Comparison of ENCODE assay signal across 8 mouse cellular contexts in the genomic region with DNA sequence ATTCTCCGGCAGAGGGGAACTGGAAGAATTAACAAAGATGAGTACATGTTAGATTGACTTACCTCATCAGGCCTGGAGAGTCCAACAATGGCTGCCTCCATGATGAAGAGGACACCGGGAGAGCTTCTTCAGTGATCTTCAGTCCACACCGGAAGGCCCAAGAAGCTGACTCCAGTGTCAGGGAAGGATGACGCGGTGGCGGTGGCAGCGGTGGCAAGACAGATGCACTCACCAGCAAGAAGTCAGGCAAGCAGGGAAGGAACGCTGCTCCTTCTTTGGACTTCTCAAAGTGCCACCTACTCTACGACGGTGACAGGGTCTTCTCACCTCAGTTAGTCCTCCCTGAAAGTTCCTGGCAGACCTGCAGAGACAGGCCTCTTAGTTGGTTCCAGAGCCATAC. TPM values are rescaled to one million over a fixed set of nuclear protein-coding genes. Genes with fewer than 3 reads are reported as not detected.
DNase-seq lines count a peak whose midpoint lies in the region; ATAC-seq lines count a peak whose summit lies in the region.
"Not testable (repeated sequence)": the region's sequence is repeated elsewhere in the genome, so short reads cannot be mapped to it uniquely, and the experiment has no call there.

A gene (minus strand): TSS at position 101 of the 400 bp plus-strand sequence.

- not testable (repeated sequence) for H3K9ac ChIP-seq in forebrain, embryonic 12.5 days; hindbrain, embryonic 12.5 days; liver, embryonic 11.5 days (ENCODE audit: low read depth, low read length); midbrain, embryonic 13.5 days (replicated peaks)

- WGBS in forebrain, embryonic 12.5 days: 97% methylated on average over 9 of the region's 10 CpGs
- 96% methylated on average over 10 of the region's 10 CpGs for WGBS in hindbrain, embryonic 12.5 days
- 92% methylated on average over 10 of the region's 10 CpGs for WGBS in liver, embryonic 11.5 days
- WGBS in midbrain, embryonic 13.5 days: 97% methylated on average over 10 of the region's 10 CpGs

- H3K36me3 ChIP-seq in forebrain, embryonic 12.5 days (replicated peaks): peaks cover 76% of the 10 kb centered on the region
- peaks cover 53% of the 10 kb centered on the region for H3K36me3 ChIP-seq in hindbrain, embryonic 12.5 days
- peaks cover 51% of the 10 kb centered on the region for H3K36me3 ChIP-seq in liver, embryonic 11.5 days (ENCODE audit: control insufficient read depth, insufficient read depth, low read length)
- peaks cover 59% of the 10 kb centered on the region for H3K36me3 ChIP-seq in midbrain, embryonic 13.5 days

- H3K27ac ChIP-seq in forebrain, embryonic 12.5 days; hindbrain, embryonic 12.5 days; liver, embryonic 11.5 days (ENCODE audit: low read depth, low read length); midbrain, embryonic 13.5 days: not testable (repeated sequence)

- not testable (repeated sequence) for DNase-seq in adrenal gland, postnatal 4 days (ENCODE audit: low spot score in 2 of 2); heart, adult 8-10 months (ENCODE audit: low spot score); layer of hippocampus, postnatal 14 days (ENCODE audit: low spot score in 2 of 2); liver, embryonic 11.5 days (ENCODE audit: low spot score); urinary bladder, adult 2 months (ENCODE audit: low spot score)

- not testable (repeated sequence) for H3K4me3 ChIP-seq in forebrain, embryonic 12.5 days (replicated peaks); hindbrain, embryonic 12.5 days; liver, embryonic 11.5 days (ENCODE audit: low read depth, low read length); midbrain, embryonic 13.5 days (replicated peaks)

- not testable (repeated sequence) for H3K27me3 ChIP-seq in forebrain, embryonic 12.5 days; hindbrain, embryonic 12.5 days; liver, embryonic 11.5 days (replicated peaks; ENCODE audit: control insufficient read depth, insufficient read depth, low read length); midbrain, embryonic 13.5 days

- H3K4me1 ChIP-seq in forebrain, embryonic 12.5 days: peaks cover 19% of the 10 kb centered on the region
- not testable (repeated sequence) for H3K4me1 ChIP-seq in hindbrain, embryonic 12.5 days; liver, embryonic 11.5 days (replicated peaks; ENCODE audit: control insufficient read depth, insufficient read depth, low read length)
- H3K4me1 ChIP-seq in midbrain, embryonic 13.5 days (replicated peaks): peaks cover 27% of the 10 kb centered on the region

- H3K4me2 ChIP-seq in forebrain, embryonic 12.5 days; hindbrain, embryonic 12.5 days (replicated peaks); liver, embryonic 11.5 days; midbrain, embryonic 13.5 days (replicated peaks): not testable (repeated sequence)

- not testable (repeated sequence) for H3K9me3 ChIP-seq in forebrain, embryonic 12.5 days; hindbrain, embryonic 12.5 days (replicated peaks); liver, embryonic 11.5 days (ENCODE audit: control insufficient read depth, low read length); midbrain, embryonic 13.5 days

- ATAC-seq in forebrain, embryonic 12.5 days (ENCODE audit: low FRiP score); hindbrain, embryonic 12.5 days (ENCODE audit: low FRiP score); liver, embryonic 11.5 days (replicated peaks; ENCODE audit: low FRiP score); midbrain, embryonic 13.5 days: not testable (repeated sequence)

RNA-seq across cellular contexts. Expression of the gene that starts here (rescaled TPM):
- 10 to 100 TPM; 26.8 to 28.3 TPM for total RNA-seq in adrenal gland, postnatal 4 days (2021)
- 32.1 and 32.3 TPM in 2 replicates for polyA plus RNA-seq in forebrain, embryonic 12.5 days (2016; fragmentation: Nextera tagmentation; extraction: Ambion mirVana)
- 10 to 100 TPM; 13.5 to 19.5 (median 14.7) TPM for total RNA-seq in heart, adult 8-10 months (2022)
- polyA plus RNA-seq in hindbrain, embryonic 12.5 days (2016; fragmentation: Nextera tagmentation; extraction: Ambion mirVana): 28.5 and 31.6 TPM in 2 replicates
- 10 to 100 TPM; 14.8 to 16.3 TPM for total RNA-seq in layer of hippocampus, postnatal 14 days (2021)
- 23.5 and 26.6 TPM in 2 replicates for polyA plus RNA-seq in liver, embryonic 11.5 days (2014; fragmentation: Nextera tagmentation; extraction: Ambion mirVana)
- 28.4 and 28.8 TPM in 2 replicates for polyA plus RNA-seq in midbrain, embryonic 13.5 days (2015; fragmentation: Nextera tagmentation; extraction: Ambion mirVana)
- polyA plus RNA-seq in urinary bladder, adult 2 months (2012; rRNA removed): 21.0 and 23.9 TPM in 2 replicates
